Mouse (Mus musculus) stomach, postnatal 0 days (tissue): ENCODE measurements around the gene Gm19410.

Experiments used
- CTCF ChIP-seq: IDR thresholded peaks from 2 replicates; pipeline ENCODE4 v1.5.1; 2016; ENCODE audit warnings: antibody characterized with exemption, low read depth, mild to moderate bottlenecking, moderate library complexity
- EP300 ChIP-seq: optimal IDR thresholded peaks from 2 replicates; pipeline ENCODE3; 2016; ENCODE audit warnings: antibody characterized with exemption

DNA sequence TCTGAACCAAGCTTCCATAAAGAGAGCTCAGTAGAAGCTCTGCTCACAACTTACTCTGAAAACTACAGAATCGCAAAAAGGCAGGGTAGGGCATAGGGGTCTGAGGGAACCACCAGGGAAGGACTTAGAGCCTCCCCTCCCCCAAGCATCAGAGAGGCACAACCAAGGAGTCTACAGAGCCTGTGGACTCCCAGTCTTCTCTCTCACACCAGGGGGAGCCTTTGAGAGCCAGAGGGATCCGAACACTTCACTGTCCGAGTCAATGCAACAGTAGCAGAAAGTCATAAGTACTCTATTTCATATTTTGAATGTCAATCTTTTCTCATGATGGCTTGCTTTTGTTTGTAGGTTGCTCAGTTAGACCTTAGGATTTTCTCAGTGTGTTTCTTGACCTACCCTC is 30.2 kb upstream of the Gm19410 start:
- TF ChIP-seq CTCF (peak; percentile 56), EP300 (no peak)
